Mouse (Mus musculus) layer of hippocampus, postnatal 10 days (tissue): ENCODE data around the gene Mfsd10. TPM values are rescaled to one million over a fixed set of nuclear protein-coding genes. Genes with fewer than 3 reads are reported as not detected.

Experiments used
- DNase-seq, 2 experiments: peaks; one replicate each; pipeline ENCODE4 v3.0.0; 2021; ENCODE audit warnings: low spot score in 2 of 2
- long read RNA-seq: library from polyadenylated mRNA; stranded (forward); transcript quantifications from one replicate; pipeline ENCODE4 v2.0.0, GENCODE M21; 2023
- total RNA-seq, 2 experiments: library from RNA; stranded (reverse); gene quantifications; 2 replicates each; pipeline ENCODE4 v1.2.3; 2021

Mfsd10 gene
- total RNA-seq = 10 to 100 TPM; 46.0 to 49.5 TPM
- long read RNA-seq, transcript Mfsd10-201 (13 exons, 1,907 nt) = major isoform, 5 of 39 reads
- long read RNA-seq, partial matches to known transcripts = 4 of 39 reads
- long read RNA-seq, other reads (novel, unspliced or antisense) = 21 of 39 reads

DNA sequence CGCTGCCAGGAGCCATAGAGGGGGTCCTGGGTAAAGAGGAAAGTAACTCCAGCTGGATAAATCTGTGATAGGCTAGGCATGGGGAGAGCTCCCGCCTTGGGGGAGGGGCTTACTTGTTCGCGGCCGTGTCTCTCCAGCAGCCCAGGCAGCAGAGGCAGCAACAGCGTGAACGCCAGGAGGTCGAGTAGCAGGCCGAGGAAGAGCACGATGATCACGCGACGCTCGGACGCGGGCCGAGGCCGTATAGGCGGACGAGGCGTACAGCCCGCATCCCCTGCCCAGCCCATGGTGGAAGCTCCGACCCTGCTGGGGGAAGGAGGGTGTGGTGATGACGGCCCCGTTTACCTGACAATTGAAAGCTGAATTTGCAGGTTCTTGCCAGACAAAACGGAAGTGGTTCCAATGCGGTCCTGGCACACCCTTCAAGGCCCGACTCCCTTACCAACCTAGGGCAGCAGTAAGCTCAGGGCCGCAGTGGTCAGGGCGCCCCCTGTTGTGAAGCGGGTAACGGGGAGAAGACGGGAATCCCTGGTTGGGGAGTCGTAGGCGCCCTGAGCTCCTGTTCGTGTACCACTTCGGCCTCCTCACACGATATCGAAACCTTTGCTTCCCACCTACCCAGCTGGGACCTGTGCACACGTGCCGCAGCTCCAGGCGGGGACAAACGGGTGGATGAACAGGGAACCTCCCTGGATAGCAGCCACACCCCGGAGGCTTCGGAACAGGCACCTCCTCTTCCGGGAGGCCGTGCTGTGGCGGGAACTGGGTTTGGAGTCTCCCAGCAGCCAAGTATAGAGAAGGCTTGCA, at the start of gene Mfsd10:
Mfsd10 (minus strand) TSS at position 732 of the 807 bp plus-strand sequence.
- DNase-seq = peak; percentile 74 to 82

DNA sequence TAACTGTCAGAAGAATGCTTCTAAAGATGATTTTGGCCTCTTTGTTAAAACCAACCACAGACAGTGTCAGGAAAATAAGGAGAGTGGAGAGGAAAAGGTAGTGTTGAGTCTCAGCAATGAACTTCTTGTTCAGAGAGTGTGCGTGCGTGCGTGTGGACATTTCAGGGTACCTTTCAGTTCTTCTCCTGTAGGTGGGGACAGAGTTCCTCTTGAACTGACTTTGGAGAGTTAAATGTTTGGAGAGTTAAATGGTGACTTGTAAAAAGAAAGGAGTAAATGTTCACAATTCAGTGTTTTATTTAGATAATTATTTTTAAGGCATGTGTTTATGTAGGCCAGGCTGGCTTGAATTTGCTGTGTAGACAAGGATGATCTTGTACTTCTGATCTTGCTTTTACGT, 33.3 kb upstream of the Mfsd10 start:
- DNase-seq = no peak

DNA sequence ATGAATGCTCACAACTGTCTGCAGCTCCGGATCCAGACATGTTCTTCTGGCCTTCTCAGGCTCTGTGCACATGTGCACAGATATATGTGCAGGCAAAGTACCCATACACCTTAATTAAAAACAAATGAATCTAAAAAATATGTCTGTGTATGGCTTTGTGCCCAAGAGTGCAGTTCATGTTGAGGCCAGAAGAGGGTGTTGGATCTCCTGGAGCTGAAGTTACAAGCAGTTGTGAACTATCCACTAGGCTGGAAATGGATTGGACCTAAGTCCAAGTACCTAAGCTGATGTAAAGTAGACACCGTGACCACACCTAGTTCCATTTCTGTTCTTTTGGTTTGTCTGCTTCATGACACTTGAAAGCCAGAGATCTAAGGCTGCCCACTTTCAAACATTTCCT, 32.5 kb upstream of the Mfsd10 start:
- DNase-seq = no peak

DNA sequence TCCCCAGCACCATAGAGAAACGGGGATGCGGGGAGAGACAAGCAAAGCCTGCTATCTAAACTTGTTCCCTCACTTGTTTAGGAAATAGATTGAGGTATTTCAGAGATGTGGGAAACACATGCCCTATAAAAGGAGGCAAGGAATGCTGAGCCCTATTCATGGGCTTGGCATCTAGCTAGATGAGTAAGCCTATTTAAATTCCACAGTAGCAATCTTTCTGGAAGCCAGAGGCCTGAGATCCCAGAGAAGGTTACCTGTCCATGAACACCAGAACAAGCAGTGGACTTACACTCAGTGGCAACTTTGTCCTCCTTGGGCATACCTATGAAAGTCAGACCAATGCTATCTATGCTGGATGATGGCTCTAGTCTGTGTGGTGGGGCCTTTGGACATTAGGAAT, 26.2 kb upstream of the Mfsd10 start:
- DNase-seq = no peak

DNA sequence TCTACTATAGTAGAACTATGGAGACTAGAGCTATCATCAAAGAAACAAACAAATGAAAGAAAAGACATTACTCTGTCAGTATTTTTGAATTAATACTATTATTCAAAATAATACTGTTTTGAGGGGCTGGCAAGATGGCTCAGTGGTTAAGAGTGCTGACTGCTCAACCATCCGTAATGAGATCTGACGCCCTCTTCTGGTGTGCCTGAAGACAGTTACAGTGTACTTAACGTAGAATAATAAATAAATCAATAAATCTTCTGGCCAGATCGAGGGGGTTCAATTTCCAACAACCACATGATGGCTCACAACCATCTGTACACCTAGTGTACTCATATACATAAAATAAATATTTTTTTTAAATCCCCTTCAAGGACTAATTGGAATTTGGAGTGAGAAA, 24.9 kb upstream of the Mfsd10 start:
- no peak for DNase-seq

DNA sequence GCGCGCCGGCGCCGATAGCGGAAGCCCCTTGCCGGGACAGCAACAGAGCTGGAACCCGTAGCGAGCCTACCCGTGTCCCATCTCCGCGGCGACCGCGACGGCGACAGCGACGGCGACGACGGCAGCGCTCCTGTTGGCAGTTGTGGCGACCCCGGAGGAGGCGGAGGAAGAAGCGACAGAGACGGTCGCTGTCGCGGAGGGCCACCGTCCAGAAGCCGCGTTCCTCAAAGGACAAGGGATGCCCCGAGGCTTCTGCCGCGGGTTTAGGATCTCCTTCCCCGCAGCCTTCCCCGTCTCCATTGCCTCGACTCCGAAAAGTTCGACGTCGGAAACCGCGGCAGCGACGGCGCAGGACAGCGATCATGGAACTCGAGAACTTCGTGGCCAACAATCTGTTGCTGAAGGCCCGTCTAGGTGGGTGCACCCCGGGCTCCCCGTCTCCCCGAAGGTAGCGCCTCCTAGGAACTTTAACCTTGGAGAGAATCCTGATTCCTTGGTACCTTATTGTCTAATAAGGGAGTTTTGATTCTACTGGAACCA, 23.6 kb upstream of the Mfsd10 start:
- DNase-seq = no peak

DNA sequence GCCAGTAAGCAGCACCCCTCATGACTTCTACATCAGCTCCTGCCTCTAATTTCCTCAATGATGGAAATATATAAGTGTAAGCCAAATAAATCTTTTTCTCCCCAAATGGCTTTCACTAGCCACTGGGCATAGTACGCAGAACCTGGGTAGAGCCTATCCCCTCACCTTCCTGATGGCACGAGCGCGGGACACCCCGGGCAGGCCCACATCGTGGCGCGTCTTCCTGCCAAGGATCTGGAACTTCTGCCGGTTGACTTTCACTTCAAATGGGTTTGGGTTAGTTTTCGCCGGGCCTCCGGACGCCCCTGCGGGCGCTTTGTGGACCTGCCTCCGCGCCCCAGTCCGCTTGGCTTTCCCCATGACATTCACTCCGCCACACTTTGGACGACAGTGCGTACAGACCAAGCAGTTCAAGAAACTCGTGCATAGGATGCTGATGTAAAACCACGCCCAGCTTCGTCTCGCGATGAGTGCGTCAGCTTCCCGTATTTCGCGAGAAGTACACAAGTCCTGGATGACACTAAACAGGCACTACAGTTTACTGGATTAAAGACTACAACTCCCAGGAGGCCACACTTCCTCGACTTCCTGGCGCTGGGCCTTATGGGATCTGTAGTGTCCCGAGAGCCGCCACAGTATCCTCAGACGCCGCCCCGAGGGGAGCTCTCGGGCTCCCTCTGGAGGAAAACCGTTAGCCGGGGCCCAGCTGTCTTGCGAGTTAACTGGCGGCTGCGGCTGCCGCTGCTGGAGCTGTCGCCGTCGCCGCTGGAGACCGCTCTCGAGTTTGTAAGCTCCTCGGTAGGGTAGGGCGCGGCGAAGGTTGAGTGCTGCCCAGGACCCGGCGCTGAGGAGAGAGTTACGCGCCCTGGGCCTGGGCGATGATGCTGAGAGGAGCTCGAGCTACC, 22.9 kb upstream of the Mfsd10 start, which contains the start of the genes Nop14 and Grk4:
Nop14 (minus strand) TSS at position 463 of the 905 bp plus-strand sequence.
Grk4 (plus strand) TSS at position 694 of the 905 bp plus-strand sequence.
- DNase-seq = peak; percentile 99 to 100

DNA sequence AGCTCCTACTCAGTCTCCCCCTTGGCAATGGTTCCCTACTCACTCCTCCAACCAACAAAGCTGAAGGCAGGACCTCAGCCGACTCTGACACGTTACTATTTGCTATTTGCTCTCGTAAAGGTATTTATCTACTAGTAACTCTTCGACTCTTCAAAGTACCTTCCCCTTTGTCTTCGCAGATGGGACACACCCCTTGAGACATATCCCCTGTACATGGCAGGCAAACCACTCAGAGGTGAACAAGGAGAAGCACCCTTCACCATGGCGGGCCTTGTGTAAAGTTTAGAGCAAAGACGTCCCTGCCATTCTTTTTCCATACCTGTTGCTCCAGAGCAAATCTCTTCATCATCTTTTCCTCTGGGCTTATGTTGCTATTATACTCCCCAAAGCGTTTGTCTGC, 20.5 kb upstream of the Mfsd10 start:
- DNase-seq = no peak

DNA sequence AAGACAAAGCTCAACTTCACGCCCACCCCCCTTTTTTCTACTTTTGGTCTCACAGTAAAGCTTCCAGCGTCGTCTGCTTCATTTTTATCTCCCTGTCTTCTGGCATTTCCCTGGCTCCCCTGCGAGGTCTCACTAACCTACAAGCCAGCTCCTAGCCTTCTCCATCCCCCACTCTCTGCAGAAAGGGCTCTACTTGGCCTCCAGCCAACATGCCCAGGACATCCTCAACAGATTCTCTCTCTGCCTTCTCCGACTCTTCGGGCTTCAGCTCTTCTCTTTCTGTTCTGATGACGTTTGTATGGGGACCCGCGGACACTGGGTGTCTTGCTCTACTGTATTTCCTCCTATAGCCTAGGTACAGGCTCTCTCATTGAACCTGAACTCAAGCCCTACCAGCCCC, 17.9 kb upstream of the Mfsd10 start:
- DNase-seq = no peak

DNA sequence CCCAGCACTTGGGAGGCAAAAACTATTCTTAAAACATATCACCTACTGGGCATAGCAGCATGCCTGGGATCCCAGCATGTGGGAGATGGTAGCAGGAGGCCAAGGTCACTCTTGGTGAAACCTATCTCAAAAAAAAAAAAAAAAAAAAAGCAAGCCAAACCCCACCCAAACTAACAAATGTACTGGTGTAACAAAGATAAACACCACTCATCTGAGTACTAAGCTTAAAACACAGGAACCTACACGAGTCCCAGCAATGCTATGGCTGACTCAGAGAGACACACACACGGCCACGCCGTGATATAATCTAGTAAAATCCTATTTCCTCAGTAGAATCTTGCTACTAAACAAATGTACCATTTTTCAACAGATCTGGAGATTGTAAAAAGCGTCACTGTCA, 15.9 kb upstream of the Mfsd10 start:
- DNase-seq = no peak

DNA sequence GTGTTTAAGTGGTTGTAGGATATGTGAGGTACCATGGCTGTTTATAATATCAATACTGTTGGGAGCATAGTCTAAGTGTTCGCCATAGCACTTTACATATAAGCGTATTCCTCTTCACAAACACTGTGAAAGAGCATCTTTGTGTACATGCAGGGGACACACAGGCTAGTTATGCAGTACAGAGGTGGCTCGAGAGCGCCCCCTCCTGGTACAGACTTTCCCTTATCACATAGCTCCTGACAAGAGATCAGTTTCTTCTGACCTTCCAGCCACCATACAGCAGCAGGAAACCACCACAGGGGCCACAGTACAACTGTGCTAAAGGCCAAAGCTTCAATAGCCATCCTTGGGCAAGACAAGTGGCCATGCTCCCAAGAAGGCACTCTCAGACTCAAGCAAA, 10.6 kb upstream of the Mfsd10 start:
- peak; percentile 51 to 71 for DNase-seq

DNA sequence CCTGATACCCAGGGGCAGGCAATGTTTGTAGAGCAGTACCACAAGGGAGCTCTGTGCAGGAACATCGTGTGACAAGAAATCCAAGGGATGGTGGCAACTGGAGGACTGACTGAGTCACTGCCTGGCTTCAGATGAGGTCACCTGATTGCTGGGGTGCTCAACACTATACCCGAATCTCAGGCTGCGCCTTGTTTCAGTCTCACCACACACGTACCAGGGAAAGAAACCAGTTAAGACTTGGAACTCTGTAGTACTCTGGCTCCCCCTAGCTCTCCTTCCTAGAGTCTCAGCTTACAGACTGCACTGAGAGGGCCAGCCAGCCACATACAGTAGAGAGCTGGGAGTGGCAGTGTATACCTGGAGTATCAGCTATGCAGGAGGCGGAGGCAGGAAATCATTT, 5.9 kb upstream of the Mfsd10 start:
- DNase-seq = peak; percentile 40 to 63

DNA sequence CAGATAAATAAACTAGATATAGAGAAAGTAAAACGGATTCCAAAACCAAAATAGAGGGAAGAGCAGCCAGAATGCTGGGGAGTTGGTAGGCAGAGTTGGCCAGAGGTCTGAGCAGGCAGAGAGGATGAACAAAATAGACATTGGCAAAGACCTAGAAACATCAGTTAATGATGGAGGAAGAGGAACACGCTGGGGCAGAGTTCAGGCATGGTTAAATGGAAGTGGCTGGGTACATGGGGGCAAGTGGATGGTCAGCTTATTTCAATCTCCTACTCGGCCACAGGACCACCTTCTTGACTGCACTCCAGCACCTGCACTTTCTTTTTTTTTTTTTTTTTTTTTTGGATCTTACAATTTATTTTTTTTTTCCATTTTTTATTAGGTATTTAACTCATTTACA, 5.0 kb upstream of the Mfsd10 start:
- no peak for DNase-seq

DNA sequence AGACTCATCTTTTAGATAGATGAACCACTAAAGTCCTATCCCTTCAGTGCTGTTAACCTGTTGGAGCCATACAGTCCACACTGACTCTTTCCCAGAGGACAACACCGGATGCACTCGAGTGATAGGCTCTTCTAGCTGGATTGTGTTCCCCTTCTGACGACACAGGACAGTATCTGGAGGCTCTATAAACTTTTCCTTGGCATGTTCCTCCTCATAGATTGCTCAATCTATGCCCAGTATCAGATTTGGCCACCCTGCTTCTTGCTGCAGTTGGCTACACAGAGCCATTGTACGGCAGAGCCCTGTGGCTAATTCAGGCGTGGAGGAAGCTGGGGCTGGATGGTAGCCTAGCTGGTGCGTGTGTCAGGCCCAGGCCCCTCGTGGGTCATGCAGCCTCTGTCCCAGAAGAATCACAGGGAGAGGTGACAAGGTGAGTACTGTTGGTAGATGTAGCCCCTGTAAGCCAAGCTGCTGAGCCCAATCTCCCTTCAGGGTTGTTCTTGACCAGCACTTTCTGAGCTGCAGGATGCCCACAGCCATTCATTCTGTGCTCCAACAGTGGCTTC, 662 bp upstream of the Mfsd10 start:
- no peak for DNase-seq

DNA sequence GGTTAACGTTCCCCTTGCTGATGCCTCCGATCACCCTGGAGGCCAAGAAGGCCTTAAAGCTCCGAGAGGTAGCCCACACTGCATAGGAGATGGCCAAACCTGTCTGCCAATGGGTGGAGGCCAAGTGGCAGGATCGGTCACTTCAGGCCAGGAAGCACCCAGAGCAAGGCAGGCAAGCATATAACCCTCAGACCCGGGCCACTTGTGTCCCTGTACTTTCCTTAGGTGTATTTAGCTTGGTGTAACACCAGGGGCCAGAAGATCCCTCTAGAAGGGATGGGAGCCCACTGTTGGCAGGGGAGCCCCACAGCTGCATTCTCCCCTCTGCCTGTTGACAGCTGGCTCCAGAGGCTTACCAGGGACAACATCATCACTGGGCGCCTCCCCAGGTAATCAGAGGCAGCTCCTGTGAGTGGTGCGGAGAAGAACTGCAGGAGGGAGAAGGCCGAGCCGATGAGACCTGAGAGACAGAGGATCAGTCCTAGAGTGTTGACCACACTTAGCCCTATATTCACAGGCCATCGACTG, 1.3 kb downstream of the Mfsd10 start:
- DNase-seq = peak; percentile 21 to 26

DNA sequence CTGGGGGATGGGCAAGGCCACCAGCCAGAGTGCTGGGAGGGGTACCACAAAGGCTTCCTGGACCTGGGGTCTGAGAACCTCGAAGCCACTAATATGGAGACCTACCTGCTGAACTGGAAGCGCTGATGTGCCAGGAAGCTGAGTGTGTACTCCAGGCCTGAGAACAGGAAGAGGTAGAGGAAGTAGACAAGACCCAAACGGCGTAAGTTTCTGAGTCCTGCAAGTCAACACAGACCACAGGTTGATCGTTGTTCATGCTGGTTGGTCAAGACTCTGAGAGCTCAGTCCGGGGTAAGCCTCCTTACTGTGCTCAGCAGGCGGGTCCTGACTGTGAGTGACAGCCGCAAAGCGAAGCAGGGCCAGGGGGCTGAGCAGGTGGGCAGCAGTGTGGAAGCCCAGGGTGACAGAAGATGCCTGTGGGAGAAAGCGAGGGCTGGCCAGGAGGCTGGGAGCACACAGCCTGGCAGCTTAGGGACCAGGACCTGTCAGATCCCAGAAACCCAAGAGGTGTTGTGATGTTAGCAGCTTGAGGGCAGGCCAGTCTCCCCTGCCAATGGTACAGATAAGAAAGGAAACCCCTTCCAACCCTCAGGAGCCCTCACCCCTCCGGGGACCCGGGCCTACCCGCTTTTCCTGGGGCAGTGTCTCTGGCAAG, 2.1 kb downstream of the Mfsd10 start:
- peak in 1 of 2 experiments; percentile 20 for DNase-seq

DNA sequence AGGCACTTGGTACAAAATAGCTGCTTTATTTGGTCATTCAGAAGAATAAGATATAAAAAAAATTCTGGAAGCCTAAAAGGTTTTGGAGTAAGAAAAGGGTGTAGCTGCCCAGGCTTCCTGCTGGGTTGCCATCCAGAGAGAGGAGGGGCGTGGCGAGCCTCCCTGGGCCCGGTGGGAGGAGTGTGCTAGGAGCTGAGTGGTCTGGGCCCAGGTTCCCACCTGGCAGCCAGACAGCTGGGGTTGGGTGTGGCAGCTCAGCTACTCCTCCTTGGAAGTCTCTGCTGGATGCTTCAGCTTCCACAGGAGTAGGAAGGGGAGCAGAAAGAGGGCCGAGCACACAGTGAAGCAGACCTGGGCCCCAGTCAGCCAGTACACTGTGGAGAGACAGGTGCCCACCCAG, 3.4 kb downstream of the Mfsd10 start:
- DNase-seq = no peak

DNA sequence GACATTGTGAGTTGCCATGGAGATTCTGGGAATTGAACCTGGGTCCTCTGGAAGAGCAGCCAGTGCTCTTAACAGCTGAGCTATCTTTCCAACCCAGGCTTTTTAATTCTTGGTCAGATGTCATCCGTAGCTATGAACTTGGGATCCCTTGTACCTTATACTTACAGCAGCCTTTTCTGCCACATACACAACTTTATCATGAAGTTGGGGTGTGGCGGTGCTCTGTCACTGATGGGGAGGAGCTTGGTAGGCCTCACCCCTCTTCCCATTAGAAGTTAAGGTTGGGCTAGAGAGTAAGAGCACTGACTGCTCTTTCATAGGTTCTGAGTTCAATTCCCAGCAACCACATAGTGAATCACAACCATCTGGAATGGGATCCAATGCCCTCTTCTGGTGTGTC, 4.0 kb downstream of the Mfsd10 start:
- DNase-seq = no peak

DNA sequence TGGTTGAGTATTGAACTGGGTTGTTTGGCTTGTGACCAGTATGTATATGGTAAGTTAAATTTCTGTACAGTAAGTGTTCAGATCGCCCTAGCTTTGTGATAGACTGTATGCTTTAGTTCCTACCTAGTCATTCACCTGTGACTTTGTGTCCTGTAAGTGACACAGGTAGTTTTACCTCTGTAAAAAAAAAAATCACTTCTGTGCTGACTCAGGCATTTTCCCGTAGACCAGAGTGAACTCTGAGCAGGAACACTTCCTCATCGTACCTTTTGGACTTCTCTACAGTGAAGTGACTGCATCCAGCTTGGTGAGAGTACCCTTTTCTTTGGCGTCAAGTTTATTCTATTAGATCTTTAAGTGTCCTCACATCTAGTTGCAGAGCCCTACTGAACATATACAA, 27.0 kb downstream of the Mfsd10 start:
- DNase-seq = no peak

DNA sequence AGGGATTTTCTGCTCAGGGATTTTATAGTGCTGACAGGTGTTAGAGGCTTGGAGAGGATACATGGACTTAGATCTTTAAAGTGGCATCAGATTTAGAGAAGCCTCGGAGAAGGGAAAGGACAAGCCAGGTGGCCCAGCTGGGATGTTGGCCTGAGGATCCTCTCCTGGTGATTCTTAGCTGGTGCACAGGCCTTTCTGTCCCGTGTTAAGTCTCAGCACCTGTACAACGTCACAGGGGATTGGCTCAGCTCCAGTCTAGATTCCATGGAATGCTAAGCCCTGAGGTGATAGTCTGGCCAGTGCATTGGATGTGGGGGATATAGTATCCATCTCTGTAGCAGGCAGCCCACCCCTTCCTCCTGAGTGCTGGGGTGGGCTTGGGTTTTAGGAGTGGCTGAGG, 28.8 kb downstream of the Mfsd10 start:
- no peak for DNase-seq
